Mouse (Mus musculus): ENCODE measurements around the gene Dnah3. TPM values are rescaled to one million over a fixed set of nuclear protein-coding genes. Genes with fewer than 3 reads are reported as not detected.
A peak's percentile ranks its signal among the peaks of the same experiment; 100 is the strongest.

Gene Dnah3
- polyA plus RNA-seq, 1 experiment: 0.29 TPM

- TF ChIP-seq POLR2A (IDR thresholded peaks at IDR 0.05; ENCODE audit: extremely low read depth, insufficient read depth, low read length): no peak
- no peak for TF ChIP-seq CTCF (IDR thresholded peaks at IDR 0.05; ENCODE audit: extremely low read depth, insufficient read depth, low read length)
- Histone ChIP-seq H3K27ac (ENCODE audit: insufficient read depth, low read length) (no peak overlapping the region), H3K4me1 (ENCODE audit: control insufficient read depth, insufficient read depth, low read length) (no peaks in the 10 kb centered on the region), H3K4me3 (ENCODE audit: insufficient read depth, low read length) (no peak overlapping the region)
Measured at GRCm38 (mm10) chr7:119928783-119929440, 166.2 kb downstream of the Dnah3 start.

GRCm38 (mm10) chr7:119921054-119921453 lies 174.0 kb downstream of the Dnah3 start:
- no peak overlapping the region for H3K4me3 ChIP-seq (ENCODE audit: insufficient read depth, low read length)
- H3K4me1 ChIP-seq (ENCODE audit: control insufficient read depth, insufficient read depth, low read length): no peaks in the 10 kb centered on the region
- no peak overlapping the region for H3K27ac ChIP-seq (ENCODE audit: insufficient read depth, low read length)
- no peak for TF ChIP-seq POLR2A (IDR thresholded peaks at IDR 0.05; ENCODE audit: extremely low read depth, insufficient read depth, low read length)
- no peak for TF ChIP-seq CTCF (IDR thresholded peaks at IDR 0.05; ENCODE audit: extremely low read depth, insufficient read depth, low read length)

GRCm38 (mm10) chr7:119920457-119920856 lies 174.6 kb downstream of the Dnah3 start:
- TF ChIP-seq POLR2A (IDR thresholded peaks at IDR 0.05; ENCODE audit: extremely low read depth, insufficient read depth, low read length) (no peak), CTCF (IDR thresholded peaks at IDR 0.05; ENCODE audit: extremely low read depth, insufficient read depth, low read length) (no peak)
- no peak overlapping the region for H3K27ac ChIP-seq (ENCODE audit: insufficient read depth, low read length)
- no peak overlapping the region for H3K4me3 ChIP-seq (ENCODE audit: insufficient read depth, low read length)
- H3K4me1 ChIP-seq (ENCODE audit: control insufficient read depth, insufficient read depth, low read length): no peaks in the 10 kb centered on the region

GRCm38 (mm10) chr7:119911727-119912126 lies 183.4 kb downstream of the Dnah3 start:
- H3K4me1 ChIP-seq (ENCODE audit: control insufficient read depth, insufficient read depth, low read length): no peaks in the 10 kb centered on the region
- no peak for TF ChIP-seq CTCF (IDR thresholded peaks at IDR 0.05; ENCODE audit: extremely low read depth, insufficient read depth, low read length)
- TF ChIP-seq POLR2A (IDR thresholded peaks at IDR 0.05; ENCODE audit: extremely low read depth, insufficient read depth, low read length): no peak

GRCm38 (mm10) chr7:119906523-119907215 lies 188.4 kb downstream of the Dnah3 start:
- Histone ChIP-seq H3K4me3 (ENCODE audit: insufficient read depth, low read length) (no peak overlapping the region), H3K4me1 (ENCODE audit: control insufficient read depth, insufficient read depth, low read length) (no peaks in the 10 kb centered on the region), H3K27ac (ENCODE audit: insufficient read depth, low read length) (no peak overlapping the region)
- no peak for TF ChIP-seq POLR2A (IDR thresholded peaks at IDR 0.05; ENCODE audit: extremely low read depth, insufficient read depth, low read length)
- no peak for TF ChIP-seq CTCF (IDR thresholded peaks at IDR 0.05; ENCODE audit: extremely low read depth, insufficient read depth, low read length)

More at GRCm38 (mm10) chr7:119911727-119912126, 183.4 kb downstream of the Dnah3 start:
- Histone ChIP-seq H3K4me3 (ENCODE audit: insufficient read depth, low read length) (no peak overlapping the region), H3K27ac (ENCODE audit: insufficient read depth, low read length) (no peak overlapping the region)

GRCm38 (mm10) chr7:119899386-119900057 lies 195.6 kb downstream of the Dnah3 start:
- Histone ChIP-seq H3K4me1 (ENCODE audit: control insufficient read depth, insufficient read depth, low read length) (no peaks in the 10 kb centered on the region), H3K27ac (ENCODE audit: insufficient read depth, low read length) (no peak overlapping the region), H3K4me3 (ENCODE audit: insufficient read depth, low read length) (no peak overlapping the region)
- TF ChIP-seq POLR2A (IDR thresholded peaks at IDR 0.05; ENCODE audit: extremely low read depth, insufficient read depth, low read length): no peak
- TF ChIP-seq CTCF (IDR thresholded peaks at IDR 0.05; ENCODE audit: extremely low read depth, insufficient read depth, low read length): no peak

- no peak for TF ChIP-seq CTCF (IDR thresholded peaks at IDR 0.05; ENCODE audit: extremely low read depth, insufficient read depth, low read length)
- TF ChIP-seq POLR2A (IDR thresholded peaks at IDR 0.05; ENCODE audit: extremely low read depth, insufficient read depth, low read length): no peak
- Histone ChIP-seq H3K4me3 (ENCODE audit: insufficient read depth, low read length) (no peak overlapping the region), H3K4me1 (ENCODE audit: control insufficient read depth, insufficient read depth, low read length) (peaks cover 1% of the 10 kb centered on the region; the same call in 1 of the 2 replicates), H3K27ac (ENCODE audit: insufficient read depth, low read length) (peak overlapping the region; percentile 66)
Measured at GRCm38 (mm10) chr7:119898247-119898856, 196.7 kb downstream of the Dnah3 start.

GRCm38 (mm10) chr7:119897521-119898109 lies 197.5 kb downstream of the Dnah3 start:
- no peak for TF ChIP-seq POLR2A (IDR thresholded peaks at IDR 0.05; ENCODE audit: extremely low read depth, insufficient read depth, low read length)
- no peak for TF ChIP-seq CTCF (IDR thresholded peaks at IDR 0.05; ENCODE audit: extremely low read depth, insufficient read depth, low read length)
- Histone ChIP-seq H3K27ac (ENCODE audit: insufficient read depth, low read length) (peak overlapping the region; percentile 53), H3K4me1 (ENCODE audit: control insufficient read depth, insufficient read depth, low read length) (peaks cover 2% of the 10 kb centered on the region; the same call in 1 of the 2 replicates), H3K4me3 (ENCODE audit: insufficient read depth, low read length) (no peak overlapping the region)

Measured in cortical plate, adult 2 months (tissue).